Mouse (Mus musculus) kidney, postnatal 0 days (tissue): ENCODE results near the gene Gm10392. TPM values are rescaled to one million over a fixed set of nuclear protein-coding genes. Genes with fewer than 3 reads are reported as not detected.
A peak's percentile ranks its signal among the peaks of the same experiment; 100 is the strongest.

Experiments
- ATAC-seq: fragments of 200-750 bp; cut with Nextera tagmentation; replicated peaks from 2 replicates; pipeline ENCODE4 v1.8.0; 2017; ENCODE audit warnings: low read depth, moderate number of reproducible peaks, moderate TSS enrichment, moderate library complexity; ENCODE audit not compliant: low FRiP score
- DNase-seq: peaks from one replicate; pipeline ENCODE4 v3.0.0-alpha.2; 2016; ENCODE audit warnings: low spot score
- H3K27ac ChIP-seq: fragments of 300-500 bp; sonication (generic); 2 replicates; pipeline ENCODE4 v1.5.1; 2014; ENCODE audit warnings: mild to moderate bottlenecking
- H3K27me3 ChIP-seq: fragments of 300-500 bp; sonication (generic); 2 replicates; pipeline ENCODE4 v1.6.1; 2014; ENCODE audit warnings: low read length, mixed read lengths; ENCODE audit not compliant: insufficient read depth
- H3K36me3 ChIP-seq: fragments of 300-500 bp; sonication (generic); 2 replicates; pipeline ENCODE4 v1.6.1; 2014; ENCODE audit warnings: low read length, mixed read lengths; ENCODE audit not compliant: insufficient read depth
- H3K4me1 ChIP-seq: fragments of 300-500 bp; sonication (generic); replicated peaks from 2 replicates; pipeline ENCODE4 v1.6.1; 2014; ENCODE audit warnings: antibody characterized with exemption, low read length, mixed read lengths; ENCODE audit not compliant: insufficient read depth
- H3K4me2 ChIP-seq: fragments of 300-500 bp; sonication (generic); 2 replicates; pipeline ENCODE4 v1.6.1; 2014; ENCODE audit warnings: mild to moderate bottlenecking, low read length, moderate library complexity, mixed read lengths
- H3K4me3 ChIP-seq: fragments of 300-500 bp; sonication (generic); replicated peaks from 2 replicates; pipeline ENCODE4 v1.5.1; 2014; ENCODE audit warnings: low read depth, low read length
- H3K9ac ChIP-seq: fragments of 300-500 bp; sonication (generic); 2 replicates; pipeline ENCODE4 v1.6.1; 2014; ENCODE audit warnings: low read depth, low read length
- H3K9me3 ChIP-seq: fragments of 300-500 bp; sonication (generic); replicated peaks from 2 replicates; pipeline ENCODE4 v1.6.1; 2016; ENCODE audit warnings: low read length, inconsistent platforms, mixed read lengths
- CTCF ChIP-seq: IDR thresholded peaks from 2 replicates; pipeline ENCODE4 v1.5.1; 2016; ENCODE audit warnings: antibody characterized with exemption, low read depth, mild to moderate bottlenecking, moderate library complexity
- WGBS: fragments of 180-500 bp; shearing (Covaris S2); extraction: QIAGEN DNeasy Blood & Tissue Kit; methylation state at CpG from one replicate; pipeline ENCODE4 v1.1.7; 2014; 5-methylcytosine and 5-hydroxymethylcytosine counted together
- polyA plus RNA-seq: library from polyadenylated mRNA; unstranded; fragments of >200 nt; fragmentation: Nextera tagmentation; extraction: Ambion mirVana; gene quantifications from 2 replicates; pipeline ENCODE4 v1.2.1, GENCODE M21; 2015

Gm10392 gene
- polyA plus RNA-seq, 1 experiment from 2014 or later = not detected

DNA sequence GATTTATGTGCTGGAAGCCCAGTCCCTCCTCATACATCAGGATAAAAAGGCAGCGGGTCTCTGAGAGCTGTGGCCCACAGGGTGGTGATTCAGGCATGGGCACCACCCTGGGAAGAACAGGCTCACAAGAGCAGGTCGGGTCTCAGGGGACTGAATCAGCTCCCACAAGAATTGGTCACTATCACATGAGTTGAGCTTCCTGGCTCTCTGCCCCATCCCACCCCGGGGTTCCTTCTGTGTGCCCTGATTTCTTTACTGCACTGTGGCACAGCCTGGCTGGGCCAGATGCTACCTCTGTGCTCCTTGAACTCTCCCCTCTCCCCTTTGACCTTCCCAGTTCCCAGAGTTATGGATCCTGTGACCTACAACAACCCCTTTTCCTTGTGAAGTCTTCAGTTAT, 36.0 kb downstream of the Gm10392 start:
- Histone ChIP-seq H3K9ac (no peak overlapping the region), H3K4me1 (no peaks in the 10 kb centered on the region; the same call in 1 of the 2 replicates), H3K27ac (no peak overlapping the region), H3K4me3 (no peak overlapping the region), H3K27me3 (no peaks in the 10 kb centered on the region), H3K4me2 (no peak overlapping the region), H3K9me3 (no peaks in the 10 kb centered on the region), H3K36me3 (no peaks in the 10 kb centered on the region)
- ATAC-seq = no peak
- TF ChIP-seq CTCF = no peak
- WGBS = 54% methylated on average over 3 of the region's 3 CpGs
- no peak for DNase-seq

DNA sequence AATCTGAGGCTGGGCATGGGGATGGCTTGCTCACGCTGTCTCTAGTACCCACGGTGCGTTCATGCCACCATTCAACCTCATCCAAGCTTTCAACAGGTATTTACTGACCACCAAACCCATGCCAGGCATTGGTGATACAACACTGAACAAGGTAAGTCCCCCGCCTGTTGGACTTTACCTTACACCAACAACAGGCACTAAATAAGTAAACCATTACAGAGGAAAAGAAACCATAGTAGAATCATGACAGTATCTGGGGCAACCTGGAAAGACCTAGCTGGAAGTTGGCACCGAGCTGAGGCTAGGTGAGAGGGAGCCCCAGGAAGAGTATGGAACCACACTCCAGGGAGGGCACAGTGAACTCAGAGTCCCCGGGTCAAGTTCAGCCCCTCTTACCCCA, 42.1 kb downstream of the Gm10392 start:
- TF ChIP-seq CTCF = no peak
- Histone ChIP-seq H3K27ac (peak overlapping the region; percentile 78), H3K4me3 (no peak overlapping the region), H3K9me3 (no peaks in the 10 kb centered on the region), H3K36me3 (no peaks in the 10 kb centered on the region), H3K27me3 (no peaks in the 10 kb centered on the region), H3K4me1 (no peaks in the 10 kb centered on the region), H3K9ac (no peak overlapping the region), H3K4me2 (no peak overlapping the region)
- peak; percentile 56 for ATAC-seq
- DNase-seq = no peak
- 85% methylated on average over 6 of the region's 6 CpGs for WGBS

DNA sequence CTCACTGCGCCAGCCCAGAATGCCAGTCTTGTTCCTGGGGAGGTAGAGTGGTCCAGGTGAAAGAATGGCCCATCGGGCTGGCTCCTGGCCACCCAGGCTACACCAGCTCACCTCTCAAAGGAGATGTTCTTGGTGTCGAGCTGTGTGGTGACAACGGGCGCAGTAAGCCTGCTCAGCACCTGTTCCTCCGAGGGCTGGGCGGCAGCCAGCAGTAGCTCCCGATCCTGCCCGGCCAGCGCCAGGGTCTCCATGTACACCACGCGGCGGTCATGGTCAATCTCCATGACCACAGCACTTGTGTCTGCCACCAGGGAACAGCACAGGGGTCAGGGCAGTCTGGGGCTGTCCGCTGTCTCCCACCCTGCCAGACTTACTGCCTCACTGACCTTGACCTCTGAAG, 42.8 kb downstream of the Gm10392 start:
- H3K4me2 ChIP-seq = no peak overlapping the region
- no peak for TF ChIP-seq CTCF
- no peak overlapping the region for H3K9ac ChIP-seq
- peak overlapping the region; percentile 78 for H3K27ac ChIP-seq
- no peaks in the 10 kb centered on the region for H3K36me3 ChIP-seq
- no peaks in the 10 kb centered on the region for H3K4me1 ChIP-seq
- DNase-seq (no peak), ATAC-seq (no peak)
- H3K9me3 ChIP-seq = no peaks in the 10 kb centered on the region
- WGBS = 91% methylated on average over 14 of the region's 14 CpGs
- H3K4me3 ChIP-seq = no peak overlapping the region
- no peaks in the 10 kb centered on the region for H3K27me3 ChIP-seq

DNA sequence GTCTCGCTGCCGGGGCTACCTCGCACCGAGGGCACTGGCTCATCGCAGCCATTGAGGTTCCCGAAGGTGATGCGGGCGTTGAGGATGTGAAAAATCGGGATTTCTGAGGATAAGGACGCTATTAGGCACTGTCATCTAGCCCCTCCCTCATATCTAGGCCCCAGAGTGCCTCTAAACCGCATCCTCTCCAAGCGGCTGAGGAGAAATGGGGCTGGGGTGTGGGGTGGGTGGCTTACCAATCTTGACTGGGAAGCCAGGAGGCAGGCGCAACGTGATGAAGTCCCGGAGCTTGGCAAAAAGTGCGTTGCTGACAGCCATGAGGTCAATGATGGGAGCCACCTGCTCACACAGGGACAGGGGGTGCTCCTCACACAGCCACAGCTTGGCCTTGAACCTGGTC, 46.2 kb downstream of the Gm10392 start:
- WGBS = 88% methylated on average over 16 of the region's 16 CpGs
- Histone ChIP-seq H3K4me3 (no peak overlapping the region), H3K27me3 (0 out of 2 replicates have a peak, but pooled peaks cover 3% of the 10 kb centered on the region), H3K9me3 (no peaks in the 10 kb centered on the region), H3K9ac (no peak overlapping the region), H3K4me1 (no peaks in the 10 kb centered on the region; the same call in 1 of the 2 replicates), H3K4me2 (no peak overlapping the region), H3K27ac (no peak overlapping the region), H3K36me3 (no peaks in the 10 kb centered on the region)
- ATAC-seq = no peak
- no peak for DNase-seq
- TF ChIP-seq CTCF = no peak

DNA sequence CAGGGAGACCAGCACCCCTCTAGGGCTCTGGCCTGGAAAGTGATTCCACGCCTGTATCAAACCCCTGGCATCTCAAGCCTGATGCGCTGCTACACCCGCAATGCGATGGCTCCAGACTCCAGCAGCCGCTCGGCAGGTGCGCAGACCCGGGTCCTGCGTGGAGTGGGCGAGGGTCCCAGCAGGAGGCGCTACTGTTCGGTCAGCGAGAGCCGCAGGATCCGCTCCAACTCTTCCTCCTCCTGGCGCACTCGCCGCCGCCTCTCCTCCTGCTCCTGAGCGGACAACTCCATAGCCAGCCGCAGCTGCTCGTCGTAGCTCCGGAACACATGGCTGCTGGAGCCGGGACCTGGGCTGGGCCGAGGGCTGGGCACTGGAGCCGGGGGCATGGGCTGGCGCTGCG, 47.6 kb downstream of the Gm10392 start:
- Histone ChIP-seq H3K27ac (no peak overlapping the region), H3K9me3 (no peaks in the 10 kb centered on the region), H3K36me3 (no peaks in the 10 kb centered on the region), H3K4me1 (peaks cover 4% of the 10 kb centered on the region; the same call in 1 of the 2 replicates), H3K9ac (no peak overlapping the region), H3K27me3 (peaks cover 8% of the 10 kb centered on the region; the same call in 1 of the 2 replicates), H3K4me2 (no peak overlapping the region), H3K4me3 (no peak overlapping the region)
- TF ChIP-seq CTCF = no peak
- ATAC-seq (no peak), DNase-seq (no peak)
- 77% methylated on average over 29 of the region's 29 CpGs for WGBS

DNA sequence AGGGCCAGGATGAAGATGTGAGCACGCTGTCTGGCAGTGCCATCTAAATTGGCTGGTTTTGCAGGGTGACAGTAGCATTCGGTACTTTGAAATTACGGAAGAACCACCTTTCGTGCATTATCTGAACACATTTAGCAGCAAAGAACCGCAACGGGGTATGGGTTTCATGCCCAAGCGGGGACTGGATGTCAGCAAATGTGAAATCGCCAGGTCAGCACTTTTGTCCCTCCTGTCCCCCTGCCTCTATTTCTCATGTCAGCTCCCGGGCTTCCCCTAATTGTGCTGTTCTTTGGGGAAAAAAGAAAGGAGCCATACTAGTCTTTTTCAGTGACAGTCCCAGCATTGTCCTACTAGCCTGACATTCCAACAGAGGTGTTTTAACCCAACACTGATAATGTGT, 50.6 kb downstream of the Gm10392 start:
- no peaks in the 10 kb centered on the region for H3K9me3 ChIP-seq
- H3K27ac ChIP-seq = no peak overlapping the region
- peaks cover 12% of the 10 kb centered on the region; the same call in 1 of the 2 replicates for H3K27me3 ChIP-seq
- H3K9ac ChIP-seq = no peak overlapping the region
- H3K4me3 ChIP-seq = no peak overlapping the region
- no peak for TF ChIP-seq CTCF
- peaks cover 4% of the 10 kb centered on the region; the same call in 1 of the 2 replicates for H3K4me1 ChIP-seq
- 83% methylated on average over 9 of the region's 9 CpGs for WGBS
- ATAC-seq (no peak), DNase-seq (no peak)
- no peaks in the 10 kb centered on the region for H3K36me3 ChIP-seq
- no peak overlapping the region for H3K4me2 ChIP-seq

DNA sequence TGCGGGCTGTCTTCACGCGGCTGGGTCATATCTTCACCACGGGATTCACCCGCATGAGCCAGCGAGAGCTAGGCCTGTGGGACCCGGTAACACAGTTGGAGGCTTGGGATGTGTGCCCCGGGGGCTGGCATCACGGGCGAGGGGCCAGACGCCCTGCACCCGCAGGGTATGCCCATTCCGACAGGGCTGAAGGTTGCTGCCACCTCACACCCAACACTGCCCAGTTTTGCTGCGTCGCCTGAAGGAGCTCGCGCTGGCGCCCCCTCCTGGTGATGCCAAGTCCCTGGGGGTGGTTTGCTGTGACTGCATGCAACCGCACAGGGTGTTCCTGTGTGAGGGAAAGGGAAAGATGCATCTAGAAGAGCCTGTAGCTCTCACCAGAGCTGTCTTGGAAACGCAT, 51.2 kb downstream of the Gm10392 start:
- H3K9me3 ChIP-seq = no peaks in the 10 kb centered on the region
- H3K4me1 ChIP-seq = peaks cover 5% of the 10 kb centered on the region; the same call in 1 of the 2 replicates
- H3K27me3 ChIP-seq = peaks cover 12% of the 10 kb centered on the region; the same call in 1 of the 2 replicates
- H3K27ac ChIP-seq = no peak overlapping the region
- 13% methylated on average over 20 of the region's 20 CpGs for WGBS
- TF ChIP-seq CTCF = peak; percentile 83
- peak; percentile 75 for DNase-seq
- no peak for ATAC-seq
- no peak overlapping the region; the same call in 1 of the 2 replicates for H3K4me3 ChIP-seq
- peak overlapping the region; percentile 43 for H3K4me2 ChIP-seq
- no peak overlapping the region for H3K9ac ChIP-seq
- no peaks in the 10 kb centered on the region for H3K36me3 ChIP-seq
